Mouse (Mus musculus) common myeloid progenitor, adult 5-6 weeks (primary cell): ENCODE data around the gene Creb3l4. TPM values are rescaled to one million over a fixed set of nuclear protein-coding genes. Genes with fewer than 3 reads are reported as not detected.
"Not testable (repeated sequence)": the region's sequence is repeated elsewhere in the genome, so short reads cannot be mapped to it uniquely, and the experiment has no call there.

Experiments used
- ATAC-seq: replicated peaks from 2 replicates; pipeline ENCODE4 v1.8.0; 2016; ENCODE audit warnings: low read depth, mild to moderate bottlenecking, moderate TSS enrichment, inconsistent platforms; ENCODE audit not compliant: poor library complexity, severe bottlenecking
- total RNA-seq: library from RNA; stranded (forward); fragments of 200-1000, 187-1606 nt; gene quantifications from 2 replicates; pipeline ENCODE4 v1.2.3, GENCODE M21; 2017

Gene Creb3l4
- total RNA-seq, 1 experiment from 2014 or later, result not detected

DNA sequence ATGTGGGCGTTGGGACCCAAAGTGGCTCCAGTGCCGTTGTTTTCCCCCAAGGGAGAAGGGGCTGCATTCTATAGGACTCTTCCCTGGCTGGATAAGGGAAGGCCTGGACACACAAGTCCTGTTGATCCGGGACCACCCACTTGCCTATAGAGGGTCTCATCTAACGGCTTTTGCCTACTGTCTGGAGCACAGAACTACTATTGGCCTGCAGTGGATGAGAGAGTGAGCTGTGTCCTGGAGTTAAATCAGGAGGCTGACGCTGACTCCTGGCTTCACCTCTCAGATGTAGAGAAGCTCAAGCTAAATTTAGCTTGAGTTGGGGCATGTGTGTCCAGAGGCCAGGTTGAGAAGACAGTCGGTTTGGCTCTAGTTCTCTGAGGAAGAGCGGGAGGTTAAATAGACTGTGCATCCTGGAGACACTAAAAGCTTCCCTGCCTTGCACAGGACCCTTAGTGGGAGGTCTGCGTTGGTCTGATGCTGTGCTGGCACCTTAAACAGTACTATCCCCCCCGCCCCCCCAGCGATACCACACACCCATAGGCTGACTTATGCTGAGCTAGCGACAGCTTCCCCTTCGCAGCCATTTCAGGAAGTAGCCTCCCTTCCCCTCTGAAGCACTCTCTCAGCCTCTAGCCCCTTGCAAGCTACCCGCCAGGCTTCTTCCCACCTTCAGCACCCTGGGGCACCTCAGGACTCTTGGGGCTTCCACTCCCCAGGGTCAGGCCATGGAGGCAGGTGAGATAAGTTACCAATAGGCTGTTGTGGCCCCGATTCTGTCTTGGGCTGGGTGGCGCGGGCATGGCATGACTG, 22.8 kb upstream of the Creb3l4 start:
- peak; percentile 52 for ATAC-seq

DNA sequence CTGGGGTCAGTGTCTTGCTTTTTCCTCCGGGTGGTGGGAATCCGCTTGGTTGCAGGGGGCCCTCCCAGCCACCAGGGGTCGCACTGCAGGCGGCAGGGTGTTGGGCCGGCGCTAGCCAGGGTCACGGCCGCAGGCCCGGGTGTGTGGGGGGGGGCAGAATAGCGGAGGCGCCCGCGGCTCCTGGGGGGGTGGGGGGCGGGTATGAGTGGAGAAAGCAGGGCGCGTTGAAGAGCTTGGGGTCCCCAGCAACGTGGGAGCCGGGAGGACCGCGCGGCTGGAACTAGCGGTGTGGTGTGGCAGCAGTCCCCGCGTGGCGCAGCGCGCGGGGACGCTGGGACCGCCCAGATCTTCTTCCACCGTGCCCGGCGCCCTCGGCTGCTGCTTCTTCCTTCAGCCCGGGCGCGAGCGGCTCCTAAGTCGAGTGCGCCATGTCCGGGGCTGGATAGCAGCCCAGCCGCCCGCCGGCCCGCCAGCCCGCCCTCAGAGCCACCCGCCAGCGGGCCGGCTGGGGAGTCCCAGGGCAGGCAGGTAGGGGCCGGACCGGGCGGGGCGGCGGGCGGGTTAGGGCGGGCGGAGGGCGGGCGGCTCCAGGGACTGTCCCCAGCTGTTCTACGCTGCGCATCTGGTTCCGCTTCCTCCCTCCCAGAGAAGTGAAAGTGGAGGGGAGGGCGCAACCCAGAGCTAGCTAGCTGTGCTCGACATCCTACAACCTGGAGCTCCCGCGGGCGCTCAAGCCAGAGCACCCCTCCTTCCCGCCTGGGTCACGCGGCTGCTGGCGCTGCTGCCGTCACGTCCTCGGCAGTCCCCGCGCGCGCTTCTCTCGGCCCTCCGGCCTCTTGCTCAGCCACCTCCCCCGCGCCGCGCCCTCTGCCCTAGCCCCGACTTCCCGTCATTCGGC, 22.0 kb upstream of the Creb3l4 start, which contains the start of gene Dennd4b:
TSS of gene Dennd4b (plus strand) at position 152 of the 898 bp plus-strand sequence.
- ATAC-seq, result peak; percentile 71

DNA sequence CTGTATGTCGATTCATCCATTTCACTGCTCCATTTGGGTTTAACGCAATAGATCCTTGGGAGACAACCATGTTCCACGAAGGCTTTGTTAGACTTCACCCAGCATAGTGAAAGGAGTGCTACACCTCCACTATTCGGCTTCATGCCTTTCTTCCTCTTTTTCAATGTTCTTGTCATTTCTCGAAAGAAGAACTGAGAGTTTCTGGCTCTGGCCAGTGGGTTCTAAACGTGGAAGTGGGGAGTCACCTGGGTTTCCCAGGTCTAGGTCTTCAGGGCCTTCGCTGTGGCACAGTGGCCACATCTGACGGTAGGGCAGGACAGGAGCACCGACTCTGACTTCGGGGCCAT, 21.3 kb upstream of the Creb3l4 start:
- ATAC-seq, result no peak

DNA sequence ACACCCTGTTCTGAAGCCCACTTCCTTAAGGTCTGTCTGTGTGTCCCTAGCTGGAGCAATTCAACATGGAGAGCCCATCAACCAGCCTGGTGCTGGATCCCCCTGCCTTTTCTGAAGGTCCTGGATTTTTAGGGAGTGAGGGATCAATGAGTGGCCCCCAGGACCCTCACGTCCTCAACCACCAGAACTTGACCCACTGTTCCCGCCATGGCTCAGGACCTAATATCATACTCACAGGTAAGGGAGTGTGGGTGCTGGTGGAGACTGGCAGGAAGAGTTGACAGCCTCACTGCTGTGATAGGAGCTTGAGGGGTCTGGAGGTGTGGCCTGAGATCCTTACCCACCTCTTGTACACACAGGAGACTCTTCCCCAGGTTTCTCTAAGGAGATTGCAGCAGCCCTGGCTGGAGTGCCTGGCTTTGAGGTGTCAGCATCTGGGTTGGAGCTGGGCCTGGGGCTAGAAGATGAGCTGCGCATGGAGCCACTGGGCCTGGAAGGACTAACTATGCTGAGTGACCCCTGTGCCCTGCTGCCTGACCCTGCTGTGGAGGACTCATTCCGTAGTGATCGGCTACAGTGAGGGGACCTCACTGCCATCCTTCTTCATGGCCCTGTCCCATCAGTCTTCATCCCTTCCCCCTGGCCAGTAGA, 19.9 kb upstream of the Creb3l4 start:
- no peak for ATAC-seq

DNA sequence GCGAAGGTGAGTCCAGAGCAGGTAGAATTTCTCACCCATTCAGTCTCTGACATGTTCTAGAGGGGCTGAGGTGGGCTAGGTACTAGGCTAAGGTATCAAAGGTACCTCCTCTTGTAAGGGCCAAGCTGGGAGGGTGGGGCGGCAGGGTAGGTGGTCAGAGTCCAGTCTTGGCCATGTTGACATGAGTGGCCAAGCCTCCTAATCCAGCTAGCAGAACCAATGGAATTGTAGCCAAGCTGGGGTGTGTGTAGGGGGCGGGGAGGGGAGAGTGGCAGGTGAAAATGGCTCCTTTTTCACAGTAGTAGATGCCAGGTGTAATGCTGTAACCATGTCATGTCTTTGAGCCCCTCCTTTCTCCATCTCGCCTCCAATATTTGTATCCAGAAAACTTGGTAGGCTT, 15.2 kb upstream of the Creb3l4 start:
- no peak for ATAC-seq

DNA sequence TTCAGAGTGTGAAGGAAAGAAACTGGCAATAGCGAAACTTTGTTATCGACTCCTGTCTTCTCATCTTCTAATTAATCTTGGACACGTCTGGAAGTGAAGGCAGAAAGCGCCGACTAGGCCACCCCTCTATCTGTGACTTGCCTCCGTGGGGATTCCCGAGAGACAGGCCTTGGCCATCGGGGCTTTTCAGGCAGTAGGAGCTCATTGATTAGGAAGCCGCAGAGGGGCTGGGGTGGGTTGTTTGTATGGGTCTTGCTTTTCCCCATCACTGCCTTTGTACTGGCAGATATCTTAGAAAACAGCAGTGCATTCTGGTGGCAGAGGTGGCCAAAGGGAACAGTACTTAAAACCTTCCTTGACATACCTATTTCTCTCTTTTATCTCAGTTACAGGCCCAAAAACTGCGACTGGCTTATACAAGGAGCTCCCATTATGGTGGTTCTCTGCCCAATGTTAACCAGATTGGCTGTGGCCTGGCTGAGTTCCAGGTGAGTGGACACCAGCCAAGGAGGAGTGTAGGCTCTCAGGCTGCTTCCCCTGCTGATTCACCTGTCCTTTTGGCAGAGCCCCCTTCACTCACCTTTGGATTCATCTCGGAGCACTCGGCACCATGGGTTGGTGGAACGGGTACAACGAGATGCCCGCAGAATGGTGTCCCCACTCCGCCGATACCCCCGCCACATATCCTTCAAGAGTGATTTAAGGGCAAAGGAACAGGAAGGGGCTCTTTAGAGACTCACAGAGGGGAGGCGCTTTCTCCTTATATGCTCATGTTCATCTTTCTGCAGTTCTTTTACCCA, 13.6 kb upstream of the Creb3l4 start:
- ATAC-seq, result no peak

DNA sequence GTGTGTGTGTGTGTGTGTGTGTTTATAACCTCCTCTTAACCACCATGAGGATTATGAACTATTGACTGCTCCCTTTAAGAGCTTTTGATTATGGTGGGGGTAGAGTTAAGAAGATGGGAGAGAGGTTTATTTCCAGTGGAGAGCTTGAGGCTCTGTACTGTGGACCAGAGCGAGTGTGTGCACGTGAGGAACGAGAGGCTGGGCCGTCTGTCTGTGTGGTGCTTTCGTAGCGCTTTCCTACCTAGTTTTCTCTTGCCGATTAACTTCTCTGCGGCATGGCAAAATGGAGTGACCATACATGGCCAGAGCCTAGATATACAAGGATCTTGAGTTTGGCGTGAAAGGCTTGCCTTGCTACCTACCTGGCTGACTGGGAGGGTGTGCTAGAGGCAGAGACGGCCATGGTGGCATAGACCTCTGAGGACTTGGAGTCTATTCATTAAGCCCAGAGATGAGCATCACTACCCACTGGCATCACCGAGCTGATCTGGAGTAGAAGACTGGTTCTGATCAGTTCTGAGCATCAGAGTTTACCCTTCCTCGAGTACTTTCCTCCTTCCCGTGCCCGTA, 12.6 kb upstream of the Creb3l4 start:
- ATAC-seq, result no peak

DNA sequence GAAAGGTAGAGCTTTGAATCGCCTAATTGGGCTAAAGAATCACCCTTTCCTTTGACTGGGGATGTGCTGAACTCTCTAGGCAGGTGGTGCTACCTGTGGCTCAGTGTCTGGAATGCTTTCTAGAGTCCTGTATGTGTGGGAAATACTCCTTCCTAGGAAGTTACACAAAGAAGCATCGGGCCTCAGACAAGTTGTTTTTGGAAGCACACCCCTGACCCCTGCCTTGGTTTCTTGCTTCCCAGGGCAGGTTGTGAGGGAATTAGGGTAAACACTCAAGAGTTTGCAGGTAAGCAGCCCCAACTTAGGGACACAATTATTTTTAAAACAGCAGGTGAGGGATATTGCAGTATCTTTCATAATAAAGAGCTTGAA, 11.9 kb upstream of the Creb3l4 start:
- no peak for ATAC-seq

DNA sequence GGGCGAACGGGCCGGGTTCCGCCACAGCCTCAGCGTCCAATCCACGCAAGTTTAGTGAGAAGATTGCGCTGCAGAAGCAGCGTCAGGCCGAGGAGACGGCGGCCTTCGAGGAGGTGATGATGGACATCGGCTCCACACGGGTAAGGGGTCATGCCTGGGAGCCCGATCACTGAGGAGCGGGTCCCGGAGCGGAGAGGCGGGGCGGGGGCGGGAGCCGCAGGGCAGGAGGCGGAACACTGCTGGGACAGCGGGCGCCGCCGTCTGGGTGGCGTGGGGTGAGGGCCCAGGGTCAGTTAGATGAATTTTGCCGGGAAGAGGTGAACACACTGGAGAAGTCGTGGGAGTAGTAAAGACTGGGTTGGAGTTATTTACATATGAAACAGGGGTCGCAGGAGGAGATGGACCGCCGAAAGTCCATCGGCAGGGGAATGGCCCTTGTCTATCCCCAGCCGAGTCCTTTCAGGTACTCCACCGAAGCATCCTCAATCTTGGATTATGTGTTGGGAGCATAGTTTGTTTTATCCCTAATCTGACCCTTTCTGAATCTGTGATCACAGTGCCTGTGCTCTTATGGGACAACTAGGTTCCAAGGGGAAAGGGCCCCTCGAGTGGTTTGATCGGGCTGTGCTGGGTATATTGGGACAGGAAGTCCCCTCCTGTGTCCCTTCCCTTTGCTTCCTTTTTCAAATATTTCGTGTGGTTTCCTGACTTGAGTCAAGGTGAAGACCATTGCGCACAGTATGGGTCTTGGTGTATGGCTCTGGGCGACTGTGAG, 11.3 kb upstream of the Creb3l4 start:
- peak; percentile 20 for ATAC-seq

DNA sequence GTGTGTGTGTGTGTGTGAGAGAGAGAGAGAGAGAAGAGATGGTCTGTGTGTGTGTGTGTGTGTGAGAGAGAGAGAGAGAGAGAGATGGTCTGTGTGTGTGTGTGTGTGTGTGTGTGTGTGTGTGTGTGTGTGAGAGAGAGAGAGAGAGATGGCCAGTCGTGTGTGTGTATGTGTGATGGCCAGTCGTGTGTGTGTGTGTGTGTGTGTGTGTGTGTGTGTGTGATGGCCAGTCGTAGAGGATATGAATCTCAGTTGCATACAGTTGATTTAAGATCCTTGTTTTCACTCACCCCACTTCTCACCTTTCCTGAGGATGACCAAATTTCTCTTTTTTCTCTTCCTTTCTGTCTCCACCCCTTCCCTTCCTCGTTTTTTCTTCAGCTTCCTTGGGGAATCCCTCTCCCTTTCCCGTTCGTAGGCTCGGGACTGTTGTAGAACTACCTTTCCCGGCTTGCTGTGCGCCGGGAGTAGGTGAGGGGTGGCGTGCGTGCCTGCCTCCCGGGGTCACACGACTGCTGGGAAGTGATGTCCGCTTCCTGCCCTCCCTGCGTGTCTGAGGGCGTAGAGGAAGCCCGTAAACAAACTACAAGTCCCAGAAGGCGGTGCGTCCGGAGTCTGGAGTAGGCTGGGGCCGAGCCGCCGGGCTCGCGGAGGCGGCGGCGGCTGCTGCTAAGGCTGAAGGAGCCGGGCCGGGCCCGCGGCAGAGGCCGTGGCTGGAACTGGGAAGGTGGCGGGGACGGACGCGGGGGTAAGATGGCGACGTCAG, 10.5 kb upstream of the Creb3l4 start, which contains the start of gene Crtc2:
TSS of gene Crtc2 (plus strand) at position 511 of the 766 bp plus-strand sequence.
- ATAC-seq, result peak; percentile 99

DNA sequence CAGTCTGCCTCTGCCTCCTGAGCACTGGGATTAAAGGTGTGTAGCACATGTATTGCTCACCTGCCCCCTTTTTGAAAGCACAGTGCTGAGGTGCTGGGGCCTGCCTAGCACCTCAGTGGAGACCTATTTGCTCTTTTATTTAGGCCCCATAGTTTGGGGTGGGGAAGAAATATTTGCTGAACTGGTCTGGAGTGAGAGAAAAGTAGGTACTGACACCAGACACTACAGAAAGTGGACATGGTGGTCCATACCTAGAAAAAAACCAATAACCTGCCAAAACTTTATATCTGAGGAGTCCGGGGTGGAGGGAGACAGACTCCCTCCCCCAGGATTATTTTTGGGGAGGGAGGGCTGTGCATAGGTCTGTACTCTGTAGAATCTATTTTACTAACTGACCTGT, 9.9 kb upstream of the Creb3l4 start:
- not testable (repeated sequence) for ATAC-seq

DNA sequence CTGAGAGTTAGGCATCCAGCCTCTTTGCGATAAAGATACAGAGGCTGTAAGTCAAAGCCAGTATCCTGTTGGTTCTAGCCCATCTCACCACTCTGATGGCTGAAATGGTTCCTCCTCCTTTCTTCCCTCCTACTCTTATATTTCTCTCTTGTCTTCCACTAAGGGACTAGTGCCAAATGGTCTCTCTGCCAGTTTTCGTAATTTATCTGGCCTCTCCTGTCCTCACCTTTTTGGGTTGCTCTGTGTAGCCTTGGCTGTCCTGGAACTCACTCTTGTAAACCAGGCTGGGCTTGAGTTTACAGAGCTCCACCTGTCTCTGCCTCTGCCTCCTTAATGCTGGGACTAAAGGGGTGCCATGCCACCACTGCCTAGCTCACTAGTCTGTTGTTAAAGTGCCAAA, 9.3 kb upstream of the Creb3l4 start:
- ATAC-seq, result not testable (repeated sequence)

DNA sequence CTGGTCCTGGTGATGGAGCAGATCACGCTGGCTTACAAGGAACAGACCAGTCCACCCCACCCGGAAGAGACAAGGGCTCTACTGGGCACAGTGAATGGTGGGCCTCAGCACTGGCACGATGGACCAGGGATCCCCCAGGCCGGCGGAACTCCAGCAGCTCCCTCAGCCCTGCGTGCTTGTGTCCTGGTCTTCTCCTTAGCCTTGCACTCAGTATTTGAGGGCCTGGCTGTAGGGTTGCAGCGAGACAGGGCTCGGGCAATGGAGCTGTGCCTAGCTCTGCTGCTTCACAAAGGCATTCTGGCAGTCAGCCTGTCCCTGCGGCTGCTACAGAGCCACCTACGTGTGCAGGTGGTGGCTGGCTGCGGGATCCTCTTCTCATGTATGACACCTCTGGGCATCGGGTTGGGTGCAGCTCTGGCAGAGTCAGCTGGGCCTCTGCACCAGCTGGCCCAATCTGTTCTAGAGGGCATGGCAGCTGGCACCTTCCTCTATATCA, 8.5 kb upstream of the Creb3l4 start:
- not testable (repeated sequence) for ATAC-seq

DNA sequence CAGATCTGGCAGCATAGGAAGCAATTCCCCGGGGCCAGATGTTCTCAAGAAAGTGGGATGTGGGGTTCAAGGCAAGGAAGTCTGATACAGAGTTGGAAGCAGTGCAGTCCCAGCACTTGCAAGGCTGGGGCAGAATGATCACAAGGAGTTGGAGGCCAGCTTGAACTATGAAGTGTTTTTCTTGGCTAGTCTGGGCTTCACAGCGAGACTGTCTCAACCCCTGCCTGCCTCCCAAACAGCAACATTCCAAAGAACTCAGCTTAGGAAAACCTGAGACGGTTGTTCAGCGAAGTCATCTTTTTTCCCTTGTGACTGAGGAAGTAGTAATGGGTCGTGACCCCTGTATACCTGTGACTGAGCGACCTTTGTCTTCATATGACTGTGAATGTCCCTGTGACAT, 7.5 kb upstream of the Creb3l4 start:
- no peak for ATAC-seq

DNA sequence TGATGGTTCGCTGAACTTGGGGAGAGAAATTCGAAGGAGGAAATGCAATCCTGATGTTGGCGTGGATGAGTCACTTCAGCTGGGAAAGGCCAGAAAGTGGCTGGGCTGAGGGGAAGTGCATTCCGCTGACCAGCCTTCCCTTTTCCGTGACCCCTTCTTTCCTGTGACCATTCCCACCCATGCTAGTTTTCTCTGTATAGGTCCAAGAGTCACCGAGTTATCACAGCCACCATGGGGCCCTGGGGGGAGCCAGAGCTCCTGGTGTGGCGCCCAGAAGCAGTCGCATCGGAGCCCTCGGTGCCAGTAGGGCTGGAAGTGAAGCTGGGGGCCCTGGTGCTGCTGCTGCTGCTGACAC, 5.4 kb upstream of the Creb3l4 start:
- ATAC-seq, result peak; percentile 26; the same call in 1 of the 2 replicates

DNA sequence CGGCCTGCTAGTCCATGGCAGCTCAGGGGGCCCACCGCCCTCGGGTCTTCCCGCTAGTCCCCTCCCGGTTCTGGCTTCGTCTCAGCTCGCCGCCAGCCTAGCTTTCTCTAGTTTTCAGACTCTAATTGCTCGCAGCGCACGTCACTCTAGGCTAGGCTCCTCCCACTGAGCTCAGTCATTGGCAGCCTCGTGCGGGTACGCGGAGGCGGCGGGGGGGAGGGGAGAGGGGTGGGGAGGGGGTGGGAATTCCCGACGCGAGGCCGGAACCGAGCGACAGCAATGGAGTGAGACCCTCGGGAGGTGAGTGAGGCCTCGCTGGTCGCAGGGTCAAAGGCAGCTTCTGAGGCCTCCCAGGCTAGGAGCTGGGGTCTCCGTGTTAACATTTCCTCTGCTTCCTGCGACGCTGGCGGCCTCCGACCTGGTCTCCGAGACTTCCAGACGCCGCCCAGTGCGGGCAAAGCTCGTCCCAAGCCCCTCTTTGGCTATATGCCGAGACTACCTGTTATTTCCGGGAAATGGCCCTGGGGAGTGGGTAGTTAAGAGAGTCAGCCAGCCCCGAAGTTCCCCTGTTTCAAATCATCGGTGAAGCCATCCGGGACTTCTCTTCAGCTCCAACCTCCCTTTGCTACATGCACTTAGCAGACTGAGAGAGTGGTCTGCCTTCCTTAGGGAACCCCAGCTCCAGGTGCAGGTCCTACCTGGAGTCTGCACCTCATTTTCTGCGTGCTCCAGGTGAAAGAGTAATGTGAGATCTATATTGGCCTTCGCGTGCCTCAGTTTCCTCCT, 4.8 kb upstream of the Creb3l4 start, which contains the start of gene Slc39a1:
TSS of gene Slc39a1 (plus strand) at position 213 of the 786 bp plus-strand sequence.
- ATAC-seq, result peak; percentile 98

DNA sequence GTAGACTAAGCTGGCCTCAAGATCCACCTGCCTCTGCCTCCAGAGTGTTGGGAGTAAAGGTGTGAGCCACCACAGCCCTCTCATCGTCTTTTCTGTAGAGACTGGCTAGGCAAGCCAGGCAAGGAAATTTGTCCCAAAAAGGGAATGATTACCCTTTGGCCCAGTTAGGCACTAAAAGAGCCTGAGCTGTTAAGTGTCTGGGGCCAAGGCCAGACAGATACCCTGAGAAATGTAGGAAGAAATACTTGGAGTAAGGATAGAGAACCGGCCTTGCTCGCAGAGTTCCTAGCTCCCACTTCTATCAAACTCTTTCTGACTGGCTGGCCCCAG, 4.3 kb upstream of the Creb3l4 start:
- ATAC-seq, result peak; percentile 4; the same call in 1 of the 2 replicates
